Mouse (Mus musculus): ENCODE measurements around the gene Nr1h3.

- TF ChIP-seq CTCF (IDR thresholded peaks at IDR 0.05; ENCODE audit: low read depth) (no peak), EP300 (IDR thresholded peaks at IDR 0.05; ENCODE audit: low read depth) (no peak)
Measured at GRCm38 (mm10) chr2:91196577-91197001, 6.0 kb downstream of the Nr1h3 start.

Measured in heart, postnatal 0 days (tissue).